Comparison of ENCODE assay signal across 22 mouse cellular contexts in the genomic region with DNA sequence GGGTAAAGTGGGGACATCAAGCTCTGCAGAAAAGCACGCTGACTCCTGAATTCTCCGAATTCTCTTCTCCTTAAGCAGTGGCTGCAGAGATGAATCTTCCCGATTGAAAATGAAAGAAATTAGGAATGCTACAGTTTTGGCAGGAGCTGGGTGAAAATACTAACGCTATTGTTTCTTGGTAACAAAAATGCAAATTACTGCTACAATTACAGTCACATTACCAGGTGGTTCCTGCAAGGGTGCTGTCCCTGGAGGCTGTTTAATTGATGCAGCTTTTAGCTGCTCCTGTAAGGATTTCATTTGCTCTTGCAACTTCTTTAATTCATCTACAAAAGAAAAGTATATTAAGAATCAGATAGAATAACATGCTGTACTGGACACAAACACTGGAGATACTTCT. TPM values are rescaled to one million over a fixed set of nuclear protein-coding genes. Genes with fewer than 3 reads are reported as not detected.
A peak's percentile ranks its signal among the peaks of the same experiment; 100 is the strongest.
DNase-seq lines count a peak whose midpoint lies in the region; ATAC-seq and TF ChIP-seq lines count a peak whose summit lies in the region.
"Had no signal": no experiment of that assay in that cellular context is flagged by ENCODE, and none has a peak within 500 bp of the region (broad histone marks: within the 10 kb centered on the region; RNA-seq: fewer than 3 reads in every experiment).

No protein-coding gene starts in this region.

- no peaks in the 10 kb centered on the region for H3K27me3 ChIP-seq in forebrain, postnatal 0 days (ENCODE audit: insufficient read depth, low read length)
- H3K27me3 ChIP-seq in forebrain, embryonic 15.5 days: no peaks in the 10 kb centered on the region
- H3K27me3 ChIP-seq: embryonic facial prominence, embryonic 12.5 days; forebrain, embryonic 13.5 days; Patski had no signal

- H3K27ac ChIP-seq in forebrain, postnatal 0 days (ENCODE audit: low read depth, low read length): peak overlapping the region; percentile 17; the same call in 1 of the 2 replicates
- no peak overlapping the region for H3K27ac ChIP-seq in forebrain, embryonic 15.5 days (replicated peaks)
- H3K27ac ChIP-seq: embryonic facial prominence, embryonic 10.5 days; embryonic facial prominence, embryonic 12.5 days; forebrain, embryonic 13.5 days had no signal

- peak; percentile 51; the same call in 1 of the 2 replicates for ATAC-seq in forebrain, postnatal 0 days
- ATAC-seq in forebrain, embryonic 15.5 days (replicated peaks): no peak
- ATAC-seq: activated CD4-positive, CD25-positive, alpha-beta regulatory T cell, adult 4 months; forebrain, embryonic 13.5 days; forebrain, embryonic 16.5 days; Patski had no signal

- H3K9ac ChIP-seq in forebrain, postnatal 0 days: no peak overlapping the region
- H3K9ac ChIP-seq in forebrain, embryonic 15.5 days (replicated peaks): no peak overlapping the region
- H3K9ac ChIP-seq: embryonic facial prominence, embryonic 12.5 days; forebrain, embryonic 13.5 days had no signal

- peak; percentile 19 for DNase-seq in forebrain, postnatal 0 days
- DNase-seq in brain, adult 2 months (ENCODE audit: low read depth, low spot score): peak; percentile 25
- no peak for DNase-seq in ovary, postnatal 36 days (ENCODE audit: low spot score)
- DNase-seq in cerebellum, postnatal 4 days (ENCODE audit: low spot score in 2 of 2): no peak
- DNase-seq: adrenal gland, adult 8-10 months; adrenal gland, postnatal 14 days; adrenal gland, postnatal 36 days; cerebellum, adult 11 months; cerebellum, adult 18-20 months; cerebellum, adult 8-10 months; cerebellum, adult 9-11 months; cerebellum, postnatal 14 days; cerebellum, postnatal 36 days had no signal

- H3K36me3 ChIP-seq in forebrain, postnatal 0 days (ENCODE audit: insufficient read depth): no peaks in the 10 kb centered on the region
- H3K36me3 ChIP-seq in forebrain, embryonic 15.5 days: peaks cover 3% of the 10 kb centered on the region; the same call in 1 of the 2 replicates

- 71% methylated on average over 4 of the region's 4 CpGs for WGBS in forebrain, postnatal 0 days
- WGBS in forebrain, embryonic 15.5 days: 86% methylated on average over 4 of the region's 4 CpGs

- no peaks in the 10 kb centered on the region for H3K9me3 ChIP-seq in forebrain, postnatal 0 days (ENCODE audit: low read length)
- no peaks in the 10 kb centered on the region for H3K9me3 ChIP-seq in forebrain, embryonic 15.5 days
- H3K9me3 ChIP-seq: embryonic facial prominence, embryonic 10.5 days; embryonic facial prominence, embryonic 12.5 days; forebrain, embryonic 13.5 days had no signal

- TF ChIP-seq CTCF in forebrain, postnatal 0 days (IDR thresholded peaks at IDR 0.05; ENCODE audit: low read depth): no peak

- H3K4me3 ChIP-seq in forebrain, postnatal 0 days (ENCODE audit: low read depth, low read length): no peak overlapping the region
- no peak overlapping the region for H3K4me3 ChIP-seq in forebrain, embryonic 15.5 days
- H3K4me3 ChIP-seq: embryonic facial prominence, embryonic 10.5 days; embryonic facial prominence, embryonic 12.5 days; forebrain, embryonic 13.5 days had no signal

- H3K4me1 ChIP-seq in forebrain, postnatal 0 days (ENCODE audit: insufficient read depth): peaks cover 1% of the 10 kb centered on the region; the same call in 1 of the 2 replicates
- H3K4me1 ChIP-seq in forebrain, embryonic 15.5 days: peaks cover 9% of the 10 kb centered on the region

- H3K4me2 ChIP-seq in forebrain, postnatal 0 days (ENCODE audit: low read depth): no peak overlapping the region
- no peak overlapping the region for H3K4me2 ChIP-seq in forebrain, embryonic 15.5 days (replicated peaks)
- H3K4me2 ChIP-seq: embryonic facial prominence, embryonic 12.5 days; forebrain, embryonic 13.5 days had no signal

RNA-seq across cellular contexts. Expression of a gene that starts 5.5 kb away (rescaled TPM):
- 2.0 and 2.3 TPM in 2 replicates for total RNA-seq in forebrain, postnatal 0 days (2014; rRNA removed)
- polyA plus RNA-seq in forebrain, postnatal 0 days (2015; fragmentation: Nextera tagmentation; extraction: Ambion mirVana): 1.9 and 2.0 TPM in 2 replicates
- polyA plus RNA-seq in forebrain, embryonic 15.5 days (2015; fragmentation: Nextera tagmentation; extraction: Ambion mirVana): 11.8 and 14.9 TPM in 2 replicates

RNA-seq across cellular contexts. Expression of a gene that starts 31.2 kb away (rescaled TPM):
- total RNA-seq in forebrain, postnatal 0 days (2014; rRNA removed): 1.2 TPM in 1 of 2 replicates, not detected in the other
- 0.27 and 0.45 TPM in 2 replicates for polyA plus RNA-seq in forebrain, postnatal 0 days (2015; fragmentation: Nextera tagmentation; extraction: Ambion mirVana)
- not detected in 2 replicates for polyA plus RNA-seq in forebrain, embryonic 15.5 days (2015; fragmentation: Nextera tagmentation; extraction: Ambion mirVana)
- total RNA-seq: adrenal gland, adult 18-20 months; adrenal gland, adult 8-10 months; adrenal gland, postnatal 14 days; adrenal gland, postnatal 36 days; MEL had no signal
- polyA plus RNA-seq: activated CD4-positive, CD25-positive, alpha-beta regulatory T cell, adult 4 months; embryonic facial prominence, embryonic 12.5 days; forebrain, embryonic 16.5 days; Patski had no signal

RNA-seq across cellular contexts. Expression of a gene that starts 56.7 kb away (rescaled TPM):
- total RNA-seq in forebrain, postnatal 0 days (2014; rRNA removed): 24.1 and 25.1 TPM in 2 replicates
- 12.5 and 16.7 TPM in 2 replicates for polyA plus RNA-seq in forebrain, postnatal 0 days (2015; fragmentation: Nextera tagmentation; extraction: Ambion mirVana)
- 5.7 and 6.6 TPM in 2 replicates for polyA plus RNA-seq in forebrain, embryonic 15.5 days (2015; fragmentation: Nextera tagmentation; extraction: Ambion mirVana)

Comparison
In these comparisons a context has a peak if more than half of its experiments do, and no peak if none do; other contexts are left out.
1. DNase-seq: peak in forebrain, postnatal 0 days (single experiment) and brain, adult 2 months (single experiment); none in ovary, postnatal 36 days (single experiment) and cerebellum, postnatal 4 days (0 of 2).